Mouse (Mus musculus): Measurements from ENCODE around the gene Mcam. TPM values are rescaled to one million over a fixed set of nuclear protein-coding genes. Genes with fewer than 3 reads are reported as not detected.

Gene Mcam
- polyA plus RNA-seq (2014; fragmentation: Nextera tagmentation; extraction: Ambion mirVana) = 6.1 and 13.2 TPM in 2 replicates

DNA sequence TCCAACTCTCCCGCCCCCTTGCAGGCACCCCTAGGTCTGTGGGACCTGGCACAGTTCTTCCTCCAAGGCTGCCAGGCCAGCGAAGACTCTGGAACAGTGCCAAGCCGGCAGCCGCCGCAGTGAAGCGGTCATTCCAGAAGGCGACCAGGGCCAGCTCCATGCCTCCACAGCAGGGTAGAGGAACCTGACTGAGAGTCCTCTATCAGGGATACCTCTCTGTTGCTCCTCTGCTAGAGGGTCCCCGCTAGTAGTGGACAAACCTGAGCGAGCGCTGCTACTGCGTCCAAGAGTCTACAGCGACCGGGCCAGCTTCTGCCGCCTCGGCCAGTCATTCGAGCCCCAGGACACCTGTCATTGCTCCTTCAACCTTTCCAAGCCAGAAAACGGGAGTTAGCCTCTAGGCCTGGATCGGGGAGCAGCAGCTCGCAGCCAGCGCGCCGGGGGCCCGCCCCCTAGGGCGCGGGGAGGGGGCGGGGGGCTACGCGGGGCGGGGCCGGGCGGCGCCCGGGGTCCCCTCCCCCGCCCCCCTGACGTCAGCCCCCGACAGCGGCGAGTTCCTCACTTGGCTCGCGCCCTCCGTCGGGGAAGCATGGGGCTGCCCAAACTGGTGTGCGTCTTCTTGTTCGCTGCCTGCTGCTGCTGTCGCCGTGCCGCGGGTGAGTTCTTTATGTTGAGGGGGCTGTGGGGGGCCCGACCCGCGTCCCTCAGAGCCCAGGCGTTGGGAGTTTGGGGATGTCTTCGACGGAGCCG lies at the start of gene Mcam:
Gene Mcam, plus strand, starts transcription at position 369 of the 750 bp plus-strand sequence.
- Histone ChIP-seq H3K36me3 (ENCODE audit: control insufficient read depth, insufficient read depth, low read length) (no peaks in the 10 kb centered on the region), H3K9me3 (ENCODE audit: control insufficient read depth, low read length) (no peaks in the 10 kb centered on the region), H3K27ac (replicated peaks; ENCODE audit: low read depth, low read length) (0 out of 2 replicates have a peak within 1 kb of the TSS, but pooled peaks have one; percentile 8), H3K4me1 (ENCODE audit: control insufficient read depth, insufficient read depth, low read length) (peaks cover 42% of the 10 kb centered on the region), H3K9ac (replicated peaks; ENCODE audit: low read length) (peak within 1 kb of the TSS; percentile 40), H3K4me3 (replicated peaks; ENCODE audit: low read depth, low read length) (peak within 1 kb of the TSS; percentile 37), H3K27me3 (ENCODE audit: control insufficient read depth, insufficient read depth, low read length) (peaks cover 32% of the 10 kb centered on the region), H3K4me2 (ENCODE audit: low read length) (peak within 1 kb of the TSS; percentile 79)
- ATAC-seq (ENCODE audit: low FRiP score, low TSS enrichment) = peak; percentile 46; the same call in 1 of the 2 replicates
- DNase-seq = peak; percentile 75
- 1% methylated on average over 49 of the region's 55 CpGs for WGBS

DNA sequence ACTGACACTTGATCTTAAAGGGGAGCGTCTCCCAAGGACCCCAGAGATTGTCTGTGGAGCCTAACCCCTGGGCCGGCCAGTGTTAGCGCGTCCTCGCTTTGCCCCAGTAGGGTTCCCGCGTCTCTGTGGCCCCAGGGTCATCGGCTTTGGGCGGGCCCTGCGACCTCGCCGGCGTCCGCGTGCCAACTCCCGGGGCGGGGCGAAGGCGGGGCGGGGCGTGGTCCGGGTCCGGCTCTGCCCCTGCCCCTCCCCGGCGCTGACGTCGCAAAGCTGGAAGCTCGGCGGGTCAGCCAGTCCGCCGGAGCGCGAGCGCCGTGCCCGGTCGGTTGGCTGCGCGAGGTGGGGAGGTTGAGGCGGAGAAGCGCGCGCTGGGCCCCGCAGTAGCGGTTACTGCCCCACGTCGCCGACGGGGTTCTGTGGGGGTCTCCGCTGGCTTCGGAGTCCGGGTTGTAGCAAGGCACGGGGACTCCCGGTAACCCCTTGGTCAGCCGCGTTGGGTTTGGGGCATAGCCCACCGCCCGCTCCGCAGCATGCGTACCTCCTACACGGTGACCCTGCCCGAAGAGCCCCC lies 49.5 kb upstream of the Mcam start:
- peak overlapping the region; percentile 50 for H3K4me3 ChIP-seq (replicated peaks; ENCODE audit: low read depth, low read length)
- no peaks in the 10 kb centered on the region for H3K9me3 ChIP-seq (ENCODE audit: control insufficient read depth, low read length)
- H3K36me3 ChIP-seq (ENCODE audit: control insufficient read depth, insufficient read depth, low read length) = no peaks in the 10 kb centered on the region
- ATAC-seq (ENCODE audit: low FRiP score, low TSS enrichment) (peak; percentile 59), DNase-seq (peak; percentile 83)
- peak overlapping the region; percentile 69 for H3K9ac ChIP-seq (replicated peaks; ENCODE audit: low read length)
- peaks cover 7% of the 10 kb centered on the region for H3K4me1 ChIP-seq (ENCODE audit: control insufficient read depth, insufficient read depth, low read length)
- H3K27me3 ChIP-seq (ENCODE audit: control insufficient read depth, insufficient read depth, low read length) = peaks cover 26% of the 10 kb centered on the region
- H3K27ac ChIP-seq (replicated peaks; ENCODE audit: low read depth, low read length) = no peak overlapping the region
- WGBS = under 1% methylated on average over 62 of the region's 62 CpGs
- H3K4me2 ChIP-seq (ENCODE audit: low read length) = peak overlapping the region; percentile 99

- WGBS = 3% methylated on average over 10 of the region's 10 CpGs
- ATAC-seq (ENCODE audit: low FRiP score, low TSS enrichment) (peak; percentile 38; the same call in 1 of the 2 replicates), DNase-seq (peak; percentile 41)
- Histone ChIP-seq H3K4me2 (ENCODE audit: low read length) (peak overlapping the region; percentile 99), H3K4me1 (ENCODE audit: control insufficient read depth, insufficient read depth, low read length) (peaks cover 7% of the 10 kb centered on the region), H3K27ac (replicated peaks; ENCODE audit: low read depth, low read length) (no peak overlapping the region), H3K27me3 (ENCODE audit: control insufficient read depth, insufficient read depth, low read length) (peaks cover 26% of the 10 kb centered on the region), H3K4me3 (replicated peaks; ENCODE audit: low read depth, low read length) (peak overlapping the region; percentile 50), H3K9me3 (ENCODE audit: control insufficient read depth, low read length) (no peaks in the 10 kb centered on the region), H3K36me3 (ENCODE audit: control insufficient read depth, insufficient read depth, low read length) (no peaks in the 10 kb centered on the region), H3K9ac (replicated peaks; ENCODE audit: low read length) (peak overlapping the region; percentile 69)
Observed at GRCm38 (mm10) chr9:44085276-44085675, 49.0 kb upstream of the Mcam start.

DNA sequence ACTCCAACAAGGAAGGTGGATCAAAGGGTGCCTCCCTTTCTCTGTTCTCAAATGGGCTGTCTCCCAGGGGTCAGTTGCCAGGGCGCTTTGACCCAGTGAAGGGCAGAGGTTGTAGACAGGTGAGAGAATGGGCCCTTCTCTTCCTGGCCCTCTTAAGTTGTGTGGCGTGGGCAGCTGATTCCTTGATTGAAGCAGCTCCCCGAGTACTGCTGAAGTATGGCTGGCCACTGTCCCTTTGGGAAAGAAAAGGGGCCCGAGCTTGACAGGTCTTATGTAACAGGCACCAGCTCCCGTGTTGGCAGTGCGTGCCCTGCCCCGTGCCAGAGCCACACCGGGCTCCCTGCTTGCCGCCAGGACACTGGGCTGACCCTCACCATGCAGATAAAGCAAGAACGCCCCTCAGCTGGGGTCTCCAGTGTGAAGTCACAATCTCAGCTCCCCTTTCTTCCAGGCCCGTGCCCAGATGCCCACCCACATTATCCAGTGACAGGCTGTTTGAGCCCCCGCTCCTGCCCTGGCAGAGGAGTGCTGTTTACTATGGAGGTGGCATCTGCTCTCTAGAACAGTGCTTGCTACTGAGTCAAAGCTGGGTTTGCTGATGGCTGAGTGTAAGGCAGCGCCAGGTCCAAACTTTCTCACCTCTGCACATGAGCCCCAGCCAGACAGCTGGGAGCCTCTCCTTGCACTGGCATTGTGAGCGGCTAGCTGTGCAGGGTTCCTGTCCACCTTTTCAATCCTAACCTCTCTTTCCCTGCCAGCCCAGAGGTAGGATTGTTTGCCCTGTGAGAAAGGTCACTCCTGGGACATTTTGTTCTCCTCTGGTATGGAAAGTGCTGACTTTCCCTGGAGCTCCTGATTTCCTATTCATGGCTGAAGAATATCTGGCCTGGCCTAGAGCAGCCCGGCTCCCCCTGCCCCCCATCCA lies 48.3 kb upstream of the Mcam start:
- H3K4me2 ChIP-seq (ENCODE audit: low read length) = no peak overlapping the region; the same call in 1 of the 2 replicates
- H3K27ac ChIP-seq (replicated peaks; ENCODE audit: low read depth, low read length) = no peak overlapping the region

GRCm38 (mm10) chr9:44086960-44087359 lies 47.3 kb upstream of the Mcam start:
- no peaks in the 10 kb centered on the region for H3K9me3 ChIP-seq (ENCODE audit: control insufficient read depth, low read length)
- H3K4me3 ChIP-seq (replicated peaks; ENCODE audit: low read depth, low read length) = no peak overlapping the region
- H3K36me3 ChIP-seq (ENCODE audit: control insufficient read depth, insufficient read depth, low read length) = no peaks in the 10 kb centered on the region
- no peak for ATAC-seq (ENCODE audit: low FRiP score, low TSS enrichment)
- 47% methylated on average over 10 of the region's 10 CpGs for WGBS
- H3K4me2 ChIP-seq (ENCODE audit: low read length) = no peak overlapping the region
- peaks cover 7% of the 10 kb centered on the region for H3K4me1 ChIP-seq (ENCODE audit: control insufficient read depth, insufficient read depth, low read length)
- H3K27me3 ChIP-seq (ENCODE audit: control insufficient read depth, insufficient read depth, low read length) = peaks cover 26% of the 10 kb centered on the region
- H3K9ac ChIP-seq (replicated peaks; ENCODE audit: low read length) = no peak overlapping the region
- H3K27ac ChIP-seq (replicated peaks; ENCODE audit: low read depth, low read length) = no peak overlapping the region
- DNase-seq = no peak

More for the DNA sequence above, 48.3 kb upstream of the Mcam start:
- WGBS = 69% methylated on average over 15 of the region's 15 CpGs
- Histone ChIP-seq H3K27me3 (ENCODE audit: control insufficient read depth, insufficient read depth, low read length) (peaks cover 26% of the 10 kb centered on the region), H3K9ac (replicated peaks; ENCODE audit: low read length) (no peak overlapping the region), H3K9me3 (ENCODE audit: control insufficient read depth, low read length) (no peaks in the 10 kb centered on the region), H3K4me3 (replicated peaks; ENCODE audit: low read depth, low read length) (peak overlapping the region; percentile 50; the same call in 1 of the 2 replicates), H3K36me3 (ENCODE audit: control insufficient read depth, insufficient read depth, low read length) (no peaks in the 10 kb centered on the region), H3K4me1 (ENCODE audit: control insufficient read depth, insufficient read depth, low read length) (peaks cover 7% of the 10 kb centered on the region)
- ATAC-seq (ENCODE audit: low FRiP score, low TSS enrichment) (no peak), DNase-seq (no peak)

GRCm38 (mm10) chr9:44087761-44088455 lies 46.4 kb upstream of the Mcam start:
- no peak overlapping the region for H3K4me2 ChIP-seq (ENCODE audit: low read length)
- 13% methylated on average over 15 of the region's 15 CpGs for WGBS
- DNase-seq (no peak), ATAC-seq (ENCODE audit: low FRiP score, low TSS enrichment) (no peak)
- no peaks in the 10 kb centered on the region for H3K9me3 ChIP-seq (ENCODE audit: control insufficient read depth, low read length)
- no peaks in the 10 kb centered on the region for H3K36me3 ChIP-seq (ENCODE audit: control insufficient read depth, insufficient read depth, low read length)
- H3K27ac ChIP-seq (replicated peaks; ENCODE audit: low read depth, low read length) = no peak overlapping the region
- peaks cover 23% of the 10 kb centered on the region for H3K27me3 ChIP-seq (ENCODE audit: control insufficient read depth, insufficient read depth, low read length)
- peaks cover 7% of the 10 kb centered on the region for H3K4me1 ChIP-seq (ENCODE audit: control insufficient read depth, insufficient read depth, low read length)
- no peak overlapping the region for H3K9ac ChIP-seq (replicated peaks; ENCODE audit: low read length)
- no peak overlapping the region for H3K4me3 ChIP-seq (replicated peaks; ENCODE audit: low read depth, low read length)

GRCm38 (mm10) chr9:44088877-44089608 lies 45.2 kb upstream of the Mcam start:
- H3K9me3 ChIP-seq (ENCODE audit: control insufficient read depth, low read length) = no peaks in the 10 kb centered on the region
- no peak overlapping the region for H3K9ac ChIP-seq (replicated peaks; ENCODE audit: low read length)
- peaks cover 14% of the 10 kb centered on the region for H3K27me3 ChIP-seq (ENCODE audit: control insufficient read depth, insufficient read depth, low read length)
- no peak overlapping the region for H3K4me2 ChIP-seq (ENCODE audit: low read length)
- peaks cover 7% of the 10 kb centered on the region for H3K4me1 ChIP-seq (ENCODE audit: control insufficient read depth, insufficient read depth, low read length)
- no peak overlapping the region for H3K27ac ChIP-seq (replicated peaks; ENCODE audit: low read depth, low read length)
- H3K36me3 ChIP-seq (ENCODE audit: control insufficient read depth, insufficient read depth, low read length) = no peaks in the 10 kb centered on the region
- no peak overlapping the region for H3K4me3 ChIP-seq (replicated peaks; ENCODE audit: low read depth, low read length)
- ATAC-seq (ENCODE audit: low FRiP score, low TSS enrichment) (no peak), DNase-seq (no peak)
- WGBS = 75% methylated on average over 12 of the region's 12 CpGs

Measured in midbrain, embryonic 14.5 days (tissue).